Mouse (Mus musculus) neural tube, embryonic 15.5 days (tissue): ENCODE measurements around the gene Plxdc1. TPM values are rescaled to one million over a fixed set of nuclear protein-coding genes. Genes with fewer than 3 reads are reported as not detected.
A peak's percentile ranks its signal among the peaks of the same experiment; 100 is the strongest.

Source experiments
- ATAC-seq: fragments of 200-750 bp; cut with Nextera tagmentation; 2 replicates; pipeline ENCODE4 v1.8.0; 2017; ENCODE audit warnings: mild to moderate bottlenecking, moderate TSS enrichment, moderate library complexity; ENCODE audit not compliant: low FRiP score
- H3K27ac ChIP-seq: fragments of 300-500 bp; sonication (generic); replicated peaks from 2 replicates; pipeline ENCODE4 v1.5.1; 2015; ENCODE audit warnings: mild to moderate bottlenecking, inconsistent platforms
- H3K27me3 ChIP-seq: fragments of 300-500 bp; sonication (generic); replicated peaks from 2 replicates; pipeline ENCODE4 v1.6.1; 2015; ENCODE audit warnings: inconsistent platforms
- H3K36me3 ChIP-seq: fragments of 300-500 bp; sonication (generic); 2 replicates; pipeline ENCODE4 v1.6.1; 2015; ENCODE audit warnings: inconsistent platforms
- H3K4me1 ChIP-seq: fragments of 300-500 bp; sonication (generic); 2 replicates; pipeline ENCODE4 v1.6.1; 2015; ENCODE audit warnings: inconsistent platforms
- H3K4me2 ChIP-seq: fragments of 300-500 bp; sonication (generic); 2 replicates; pipeline ENCODE4 v1.6.1; 2015; ENCODE audit warnings: inconsistent platforms, mild to moderate bottlenecking, moderate library complexity
- H3K4me3 ChIP-seq: fragments of 300-500 bp; sonication (generic); replicated peaks from 2 replicates; pipeline ENCODE4 v1.5.1; 2015; ENCODE audit warnings: mild to moderate bottlenecking, inconsistent platforms
- H3K9ac ChIP-seq: fragments of 300-500 bp; sonication (generic); replicated peaks from 2 replicates; pipeline ENCODE4 v1.6.1; 2015; ENCODE audit warnings: mild to moderate bottlenecking, inconsistent platforms
- H3K9me3 ChIP-seq: fragments of 300-500 bp; sonication (generic); replicated peaks from 2 replicates; pipeline ENCODE4 v1.6.1; 2016; ENCODE audit warnings: inconsistent platforms
- WGBS: fragments of 180-500 bp; shearing (Covaris S2); methylation state at CpG from one replicate; pipeline ENCODE4 v1.1.7; 2015; ENCODE audit warnings: mixed read lengths; 5-methylcytosine and 5-hydroxymethylcytosine counted together
- polyA plus RNA-seq: library from polyadenylated mRNA; unstranded; fragments of >200 nt; fragmentation: Nextera tagmentation; extraction: Ambion mirVana; gene quantifications from 2 replicates; pipeline ENCODE4 v1.2.1, GENCODE M21; 2015

Gene Plxdc1
- polyA plus RNA-seq, 1 experiment from 2014 or later: 1.1 TPM

- no peaks in the 10 kb centered on the region for H3K9me3 ChIP-seq
- under 1% methylated on average over 50 of the region's 52 CpGs for WGBS
- ATAC-seq: peak; percentile 66
- H3K27ac ChIP-seq: peak within 1 kb of the TSS; percentile 97
- H3K4me1 ChIP-seq: peaks cover 60% of the 10 kb centered on the region
- peak within 1 kb of the TSS; percentile 70 for H3K4me2 ChIP-seq
- peak within 1 kb of the TSS; percentile 99 for H3K9ac ChIP-seq
- H3K27me3 ChIP-seq: no peaks in the 10 kb centered on the region
- H3K36me3 ChIP-seq: peaks cover 8% of the 10 kb centered on the region
- H3K4me3 ChIP-seq: peak within 1 kb of the TSS; percentile 97
Measured at GRCm38 (mm10) chr11:98022555-98023371, 36.5 kb upstream of the Plxdc1 start, which contains the start of gene Cacnb1. Cacnb1 (minus strand) TSS chr11:98023034.

- 0% methylated on average over 22 of the region's 23 CpGs for WGBS
- peak overlapping the region; percentile 97 for H3K27ac ChIP-seq
- peak overlapping the region; percentile 99 for H3K9ac ChIP-seq
- ATAC-seq: peak; percentile 36; the same call in 1 of the 2 replicates
- H3K4me1 ChIP-seq: peaks cover 55% of the 10 kb centered on the region
- H3K27me3 ChIP-seq: no peaks in the 10 kb centered on the region
- H3K9me3 ChIP-seq: no peaks in the 10 kb centered on the region
- peak overlapping the region; percentile 70 for H3K4me2 ChIP-seq
- peak overlapping the region; percentile 97 for H3K4me3 ChIP-seq
- peaks cover 13% of the 10 kb centered on the region for H3K36me3 ChIP-seq
Measured at GRCm38 (mm10) chr11:98022253-98022554, 36.0 kb upstream of the Plxdc1 start.

- peaks cover 55% of the 10 kb centered on the region for H3K4me1 ChIP-seq
- peak overlapping the region; percentile 70 for H3K4me2 ChIP-seq
- H3K27me3 ChIP-seq: no peaks in the 10 kb centered on the region
- peak; percentile 26 for ATAC-seq
- H3K9ac ChIP-seq: peak overlapping the region; percentile 99
- H3K9me3 ChIP-seq: no peaks in the 10 kb centered on the region
- peaks cover 18% of the 10 kb centered on the region for H3K36me3 ChIP-seq
- 3% methylated on average over 33 of the region's 34 CpGs for WGBS
- H3K4me3 ChIP-seq: peak overlapping the region; percentile 97
- peak overlapping the region; percentile 97 for H3K27ac ChIP-seq
Measured at GRCm38 (mm10) chr11:98021565-98022252, 35.5 kb upstream of the Plxdc1 start.

- H3K9ac ChIP-seq: peak overlapping the region; percentile 99
- peaks cover 24% of the 10 kb centered on the region for H3K36me3 ChIP-seq
- peak overlapping the region; percentile 97 for H3K4me3 ChIP-seq
- no peaks in the 10 kb centered on the region for H3K9me3 ChIP-seq
- H3K4me1 ChIP-seq: peaks cover 55% of the 10 kb centered on the region
- 58% methylated on average over 2 of the region's 2 CpGs for WGBS
- H3K27ac ChIP-seq: 0 out of 2 replicates have a peak overlapping the region, but pooled peaks have one; percentile 97
- H3K4me2 ChIP-seq: peak overlapping the region; percentile 70
- ATAC-seq: no peak
- H3K27me3 ChIP-seq: no peaks in the 10 kb centered on the region
Measured at GRCm38 (mm10) chr11:98021118-98021517, 34.9 kb upstream of the Plxdc1 start.

GRCm38 (mm10) chr11:98020710-98021109 is 34.5 kb upstream of the Plxdc1 start:
- Histone ChIP-seq H3K27me3 (no peaks in the 10 kb centered on the region), H3K9ac (peak overlapping the region; percentile 99), H3K4me3 (peak overlapping the region; percentile 97), H3K9me3 (no peaks in the 10 kb centered on the region), H3K36me3 (peaks cover 28% of the 10 kb centered on the region), H3K27ac (peak overlapping the region; percentile 97; the same call in 1 of the 2 replicates), H3K4me2 (peak overlapping the region; percentile 70), H3K4me1 (peaks cover 51% of the 10 kb centered on the region)
- ATAC-seq: no peak
- 40% methylated on average over 1 of the region's 1 CpGs for WGBS

- Histone ChIP-seq H3K27me3 (no peaks in the 10 kb centered on the region), H3K4me1 (peaks cover 47% of the 10 kb centered on the region), H3K9ac (peak overlapping the region; percentile 44), H3K27ac (peak overlapping the region; percentile 97), H3K9me3 (no peaks in the 10 kb centered on the region), H3K36me3 (peaks cover 35% of the 10 kb centered on the region), H3K4me3 (peak overlapping the region; percentile 97), H3K4me2 (peak overlapping the region; percentile 70)
- ATAC-seq: no peak
- WGBS: 13% methylated on average over 8 of the region's 8 CpGs
Measured at GRCm38 (mm10) chr11:98019883-98020610, 33.8 kb upstream of the Plxdc1 start.

GRCm38 (mm10) chr11:98018858-98019641 is 32.8 kb upstream of the Plxdc1 start:
- H3K4me1 ChIP-seq: peaks cover 47% of the 10 kb centered on the region
- H3K36me3 ChIP-seq: peaks cover 45% of the 10 kb centered on the region
- H3K4me2 ChIP-seq: peak overlapping the region; percentile 70
- ATAC-seq: no peak
- 31% methylated on average over 10 of the region's 10 CpGs for WGBS
- H3K27ac ChIP-seq: peak overlapping the region; percentile 97
- H3K27me3 ChIP-seq: no peaks in the 10 kb centered on the region
- H3K4me3 ChIP-seq: 0 out of 2 replicates have a peak overlapping the region, but pooled peaks have one; percentile 97
- H3K9ac ChIP-seq: peak overlapping the region; percentile 44; the same call in 1 of the 2 replicates
- H3K9me3 ChIP-seq: no peaks in the 10 kb centered on the region

GRCm38 (mm10) chr11:98018222-98018621 is 32.0 kb upstream of the Plxdc1 start:
- Histone ChIP-seq H3K9ac (no peak overlapping the region), H3K4me2 (no peak overlapping the region), H3K27me3 (no peaks in the 10 kb centered on the region), H3K4me3 (no peak overlapping the region), H3K9me3 (no peaks in the 10 kb centered on the region), H3K4me1 (peaks cover 42% of the 10 kb centered on the region), H3K36me3 (peaks cover 47% of the 10 kb centered on the region), H3K27ac (no peak overlapping the region)
- WGBS: 75% methylated on average over 6 of the region's 6 CpGs
- no peak for ATAC-seq

- Histone ChIP-seq H3K27me3 (no peaks in the 10 kb centered on the region), H3K4me3 (no peak overlapping the region), H3K4me1 (peaks cover 38% of the 10 kb centered on the region), H3K4me2 (no peak overlapping the region), H3K36me3 (peaks cover 59% of the 10 kb centered on the region), H3K9me3 (no peaks in the 10 kb centered on the region), H3K9ac (no peak overlapping the region), H3K27ac (no peak overlapping the region)
- WGBS: 81% methylated on average over 4 of the region's 4 CpGs
- ATAC-seq: no peak
Measured at GRCm38 (mm10) chr11:98016824-98017223, 30.6 kb upstream of the Plxdc1 start.

- H3K9ac ChIP-seq: no peak overlapping the region
- no peaks in the 10 kb centered on the region for H3K27me3 ChIP-seq
- H3K4me1 ChIP-seq: peaks cover 31% of the 10 kb centered on the region
- WGBS: 92% methylated on average over 5 of the region's 5 CpGs
- no peak overlapping the region for H3K27ac ChIP-seq
- H3K9me3 ChIP-seq: no peaks in the 10 kb centered on the region
- no peak for ATAC-seq
- no peak overlapping the region for H3K4me3 ChIP-seq
- no peak overlapping the region for H3K4me2 ChIP-seq
- peaks cover 66% of the 10 kb centered on the region for H3K36me3 ChIP-seq
Measured at GRCm38 (mm10) chr11:98016177-98016576, 29.9 kb upstream of the Plxdc1 start.

- H3K4me2 ChIP-seq: no peak overlapping the region
- no peaks in the 10 kb centered on the region for H3K9me3 ChIP-seq
- 91% methylated on average over 10 of the region's 10 CpGs for WGBS
- no peaks in the 10 kb centered on the region for H3K4me1 ChIP-seq
- H3K9ac ChIP-seq: no peak overlapping the region
- ATAC-seq: no peak
- peaks cover 90% of the 10 kb centered on the region for H3K36me3 ChIP-seq
- H3K27ac ChIP-seq: no peak overlapping the region
- no peak overlapping the region for H3K4me3 ChIP-seq
- H3K27me3 ChIP-seq: no peaks in the 10 kb centered on the region
Measured at GRCm38 (mm10) chr11:98012831-98013230, 26.6 kb upstream of the Plxdc1 start.
